Mouse (Mus musculus): ENCODE measurements around the gene Ly6f. TPM values are rescaled to one million over a fixed set of nuclear protein-coding genes. Genes with fewer than 3 reads are reported as not detected.
"Not testable (repeated sequence)": the region's sequence is repeated elsewhere in the genome, so short reads cannot be mapped to it uniquely, and the experiment has no call there.

The Ly6f gene
- polyA plus RNA-seq, 1 experiment from 2014 or later, result not detected

DNA sequence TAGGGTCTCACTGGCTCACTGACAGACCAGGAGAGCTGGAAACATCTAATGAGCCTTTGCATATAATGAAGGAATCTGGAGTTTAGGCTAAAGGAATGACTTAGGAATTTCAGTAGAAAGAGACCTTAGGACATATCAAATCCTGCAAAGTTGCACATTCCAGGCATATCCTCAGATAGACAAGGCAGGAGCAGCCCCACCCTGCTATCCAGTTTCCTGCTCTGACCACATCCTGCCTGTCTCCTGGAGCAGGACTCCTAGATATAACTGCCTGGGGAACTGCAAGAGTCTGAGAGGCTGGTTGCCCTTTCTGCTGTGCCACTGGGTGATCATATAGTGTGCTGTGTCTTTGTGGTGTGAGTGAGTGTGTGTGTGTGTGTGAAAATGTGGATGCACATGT lies 1.9 kb downstream of the Ly6f start:
- ATAC-seq, result no peak
- Histone ChIP-seq H3K27me3 (replicated peaks; ENCODE audit: control insufficient read depth, insufficient read depth, low read length) (no peaks in the 10 kb centered on the region), H3K4me3 (replicated peaks; ENCODE audit: low read length) (no peak overlapping the region)

DNA sequence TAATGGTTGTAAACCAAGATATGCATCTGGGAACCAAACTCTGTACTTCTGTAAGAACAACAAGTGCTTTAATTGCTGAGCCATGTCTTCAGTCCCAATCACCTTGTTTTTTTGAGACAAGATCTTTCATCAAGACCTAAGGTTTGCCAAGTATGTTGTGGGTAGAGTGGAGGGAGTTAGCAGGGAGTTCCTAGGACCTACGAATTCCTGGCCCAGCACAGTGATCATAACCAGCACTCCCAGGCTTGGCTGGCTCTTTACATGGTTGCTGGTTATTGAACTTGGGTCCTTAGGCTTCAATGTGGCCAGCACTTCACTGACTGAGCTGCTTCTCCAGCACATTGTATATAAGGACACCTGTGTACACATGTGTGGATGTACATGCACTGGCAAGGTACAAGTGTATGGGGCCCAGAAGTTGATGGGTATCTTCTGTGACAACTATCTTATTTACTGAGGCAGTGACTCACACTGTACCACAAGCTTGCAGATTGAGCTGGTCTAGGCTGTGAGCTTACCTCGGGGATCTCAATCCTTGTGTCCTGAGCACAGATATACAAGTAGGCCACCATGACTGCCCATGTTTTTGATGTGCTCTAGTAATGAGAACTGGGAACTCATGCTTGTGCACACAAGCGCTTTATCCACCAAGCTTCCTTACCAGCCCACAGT lies 2.6 kb downstream of the Ly6f start:
- 82% methylated on average over 3 of the region's 3 CpGs for WGBS
- no peaks in the 10 kb centered on the region for H3K9me3 ChIP-seq (ENCODE audit: control insufficient read depth, low read length)
- no peak overlapping the region for H3K4me3 ChIP-seq (replicated peaks; ENCODE audit: low read length)

More for the DNA sequence above, 1.9 kb downstream of the Ly6f start:
- Histone ChIP-seq H3K27ac (ENCODE audit: low read length) (no peak overlapping the region), H3K9me3 (ENCODE audit: control insufficient read depth, low read length) (no peaks in the 10 kb centered on the region), H3K36me3 (ENCODE audit: control insufficient read depth, insufficient read depth) (no peaks in the 10 kb centered on the region), H3K4me1 (replicated peaks; ENCODE audit: control insufficient read depth, insufficient read depth, low read length) (no peaks in the 10 kb centered on the region), H3K4me2 (ENCODE audit: low read length) (no peak overlapping the region), H3K9ac (replicated peaks; ENCODE audit: low read depth, low read length) (no peak overlapping the region)

DNA sequence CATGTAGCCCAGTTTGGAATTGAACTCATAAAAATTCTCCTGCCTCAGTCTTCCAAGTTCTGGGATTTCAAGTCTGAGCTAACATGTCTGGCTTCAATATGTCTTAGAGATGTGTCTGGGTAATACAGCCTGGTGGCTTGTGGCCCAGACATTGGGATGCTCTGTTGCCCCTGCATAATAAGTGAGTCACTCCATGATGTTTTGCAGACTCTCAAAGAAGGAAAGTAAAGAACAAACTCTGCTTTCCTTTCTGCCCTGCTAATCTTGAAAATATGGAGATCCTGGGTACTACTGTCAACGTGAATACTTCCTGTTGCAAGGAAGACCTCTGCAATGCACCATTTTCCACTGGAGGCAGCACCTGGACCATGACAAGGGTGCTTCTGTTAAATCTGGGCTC lies 3.2 kb downstream of the Ly6f start:
- Histone ChIP-seq H3K9me3 (ENCODE audit: control insufficient read depth, low read length) (no peaks in the 10 kb centered on the region), H3K36me3 (ENCODE audit: control insufficient read depth, insufficient read depth) (no peaks in the 10 kb centered on the region), H3K9ac (replicated peaks; ENCODE audit: low read depth, low read length) (no peak overlapping the region), H3K4me1 (replicated peaks; ENCODE audit: control insufficient read depth, insufficient read depth, low read length) (no peaks in the 10 kb centered on the region), H3K27ac (ENCODE audit: low read length) (no peak overlapping the region), H3K27me3 (replicated peaks; ENCODE audit: control insufficient read depth, insufficient read depth, low read length) (no peaks in the 10 kb centered on the region), H3K4me2 (ENCODE audit: low read length) (no peak overlapping the region), H3K4me3 (replicated peaks; ENCODE audit: low read length) (no peak overlapping the region)
- WGBS, result 63% methylated on average over 1 of the region's 1 CpGs
- no peak for ATAC-seq

More for the DNA sequence above, 2.6 kb downstream of the Ly6f start:
- no peaks in the 10 kb centered on the region for H3K36me3 ChIP-seq (ENCODE audit: control insufficient read depth, insufficient read depth)
- no peak overlapping the region for H3K9ac ChIP-seq (replicated peaks; ENCODE audit: low read depth, low read length)
- no peaks in the 10 kb centered on the region for H3K27me3 ChIP-seq (replicated peaks; ENCODE audit: control insufficient read depth, insufficient read depth, low read length)
- no peak for ATAC-seq
- no peak overlapping the region for H3K27ac ChIP-seq (ENCODE audit: low read length)
- H3K4me1 ChIP-seq (replicated peaks; ENCODE audit: control insufficient read depth, insufficient read depth, low read length), result no peaks in the 10 kb centered on the region
- H3K4me2 ChIP-seq (ENCODE audit: low read length), result no peak overlapping the region

DNA sequence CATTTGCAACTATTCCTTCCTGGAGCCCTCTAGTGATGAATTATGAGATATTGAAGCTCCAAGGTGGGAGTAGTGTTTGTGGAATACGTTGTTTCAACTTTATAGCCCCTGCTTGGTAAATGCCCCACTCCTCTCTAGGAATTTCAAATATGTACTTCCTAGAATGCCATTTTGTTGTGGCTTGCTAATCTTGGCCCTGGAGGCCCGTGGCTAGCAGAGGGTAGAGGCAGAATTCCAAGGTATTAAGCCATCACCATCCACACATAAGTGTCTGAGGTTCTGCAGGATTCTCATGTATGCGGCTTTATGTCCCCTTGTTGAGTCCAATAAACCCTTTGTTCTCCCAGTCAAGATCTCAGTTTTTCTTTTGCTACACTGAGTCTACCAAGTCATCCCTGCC lies 3.7 kb downstream of the Ly6f start:
- ATAC-seq, result no peak
- Histone ChIP-seq H3K9me3 (ENCODE audit: control insufficient read depth, low read length) (no peaks in the 10 kb centered on the region), H3K36me3 (ENCODE audit: control insufficient read depth, insufficient read depth) (no peaks in the 10 kb centered on the region), H3K4me2 (ENCODE audit: low read length) (no peak overlapping the region), H3K27me3 (replicated peaks; ENCODE audit: control insufficient read depth, insufficient read depth, low read length) (no peaks in the 10 kb centered on the region), H3K4me3 (replicated peaks; ENCODE audit: low read length) (no peak overlapping the region), H3K4me1 (replicated peaks; ENCODE audit: control insufficient read depth, insufficient read depth, low read length) (no peaks in the 10 kb centered on the region), H3K9ac (replicated peaks; ENCODE audit: low read depth, low read length) (no peak overlapping the region), H3K27ac (ENCODE audit: low read length) (no peak overlapping the region)
- WGBS, result 71% methylated on average over 3 of the region's 3 CpGs

DNA sequence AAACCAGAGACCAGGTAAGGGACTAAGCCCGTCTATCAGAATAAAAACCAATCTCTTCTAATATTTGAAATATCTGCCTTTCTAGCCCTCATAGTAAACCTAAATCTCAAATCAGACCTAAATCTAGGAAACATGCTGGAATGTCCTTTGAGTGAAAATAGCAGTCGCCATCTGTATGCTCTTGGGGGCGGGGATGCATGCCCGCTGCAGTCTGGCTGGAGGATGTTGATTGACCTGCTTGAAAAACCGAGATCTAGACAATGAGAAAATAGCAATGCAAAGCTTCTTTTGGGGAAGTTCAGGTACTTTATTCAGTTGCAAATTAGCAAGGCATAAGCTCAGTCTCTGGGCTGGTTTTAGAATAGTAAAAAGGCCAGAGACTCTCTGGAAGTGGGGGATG lies 13.8 kb downstream of the Ly6f start:
- not testable (repeated sequence) for H3K4me3 ChIP-seq (replicated peaks; ENCODE audit: low read length); H3K9me3 ChIP-seq (ENCODE audit: control insufficient read depth, low read length); H3K9ac ChIP-seq (replicated peaks; ENCODE audit: low read depth, low read length); H3K4me1 ChIP-seq (replicated peaks; ENCODE audit: control insufficient read depth, insufficient read depth, low read length); H3K27ac ChIP-seq (ENCODE audit: low read length); H3K4me2 ChIP-seq (ENCODE audit: low read length); ATAC-seq; H3K36me3 ChIP-seq (ENCODE audit: control insufficient read depth, insufficient read depth); H3K27me3 ChIP-seq (replicated peaks; ENCODE audit: control insufficient read depth, insufficient read depth, low read length)
- WGBS, result 61% methylated on average over 5 of the region's 5 CpGs

DNA sequence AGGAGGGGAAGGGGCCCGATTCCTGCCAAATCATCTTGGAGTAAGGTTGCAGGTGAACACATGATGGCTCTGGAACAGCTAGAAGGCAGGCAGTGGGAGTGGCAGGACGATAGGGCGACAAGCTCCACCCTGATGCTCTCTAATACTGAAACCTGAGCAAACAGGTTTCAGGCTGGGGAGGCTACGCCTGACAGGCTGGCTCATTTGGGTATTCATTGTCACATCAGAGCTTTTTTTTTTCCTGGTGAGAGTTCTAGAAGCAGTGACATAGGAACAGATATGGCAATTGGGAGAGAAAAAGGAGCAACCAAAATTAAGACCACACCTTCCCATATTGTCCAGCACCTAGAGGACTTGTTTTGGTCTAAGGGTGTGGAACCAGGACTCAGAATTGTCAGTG lies 18.3 kb downstream of the Ly6f start:
- not testable (repeated sequence) for H3K27me3 ChIP-seq (replicated peaks; ENCODE audit: control insufficient read depth, insufficient read depth, low read length); H3K4me1 ChIP-seq (replicated peaks; ENCODE audit: control insufficient read depth, insufficient read depth, low read length); H3K9ac ChIP-seq (replicated peaks; ENCODE audit: low read depth, low read length); H3K36me3 ChIP-seq (ENCODE audit: control insufficient read depth, insufficient read depth); H3K9me3 ChIP-seq (ENCODE audit: control insufficient read depth, low read length); H3K27ac ChIP-seq (ENCODE audit: low read length); H3K4me3 ChIP-seq (replicated peaks; ENCODE audit: low read length); H3K4me2 ChIP-seq (ENCODE audit: low read length); ATAC-seq
- 90% methylated on average over 4 of the region's 4 CpGs for WGBS

DNA sequence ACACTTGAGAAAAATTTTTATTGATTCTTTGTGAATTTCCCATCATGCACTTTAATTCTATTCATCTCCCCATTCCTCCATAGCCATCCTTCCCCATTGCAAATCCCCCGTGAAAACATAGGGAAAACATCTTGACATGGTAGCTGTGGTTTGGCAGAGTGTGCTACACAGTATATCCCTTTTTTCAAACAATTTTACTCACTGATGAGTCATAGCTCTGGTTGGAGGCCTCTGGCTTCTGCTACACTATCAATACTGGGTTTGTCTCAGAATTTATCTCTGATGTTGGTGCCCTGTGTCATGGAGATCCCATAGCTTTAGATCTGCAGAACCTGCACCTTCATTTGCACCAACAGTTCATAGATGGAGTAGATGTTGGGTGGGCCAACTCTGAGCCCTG lies 24.2 kb downstream of the Ly6f start:
- Histone ChIP-seq H3K9me3 (ENCODE audit: control insufficient read depth, low read length) (no peaks in the 10 kb centered on the region), H3K4me1 (replicated peaks; ENCODE audit: control insufficient read depth, insufficient read depth, low read length) (no peaks in the 10 kb centered on the region), H3K4me3 (replicated peaks; ENCODE audit: low read length) (no peak overlapping the region), H3K4me2 (ENCODE audit: low read length) (no peak overlapping the region), H3K27ac (ENCODE audit: low read length) (no peak overlapping the region), H3K36me3 (ENCODE audit: control insufficient read depth, insufficient read depth) (no peaks in the 10 kb centered on the region), H3K9ac (replicated peaks; ENCODE audit: low read depth, low read length) (no peak overlapping the region), H3K27me3 (replicated peaks; ENCODE audit: control insufficient read depth, insufficient read depth, low read length) (no peaks in the 10 kb centered on the region)
- ATAC-seq, result no peak
- whole genome bisulfite sequencing, result 86% methylated on average over 1 of the region's 1 CpGs

DNA sequence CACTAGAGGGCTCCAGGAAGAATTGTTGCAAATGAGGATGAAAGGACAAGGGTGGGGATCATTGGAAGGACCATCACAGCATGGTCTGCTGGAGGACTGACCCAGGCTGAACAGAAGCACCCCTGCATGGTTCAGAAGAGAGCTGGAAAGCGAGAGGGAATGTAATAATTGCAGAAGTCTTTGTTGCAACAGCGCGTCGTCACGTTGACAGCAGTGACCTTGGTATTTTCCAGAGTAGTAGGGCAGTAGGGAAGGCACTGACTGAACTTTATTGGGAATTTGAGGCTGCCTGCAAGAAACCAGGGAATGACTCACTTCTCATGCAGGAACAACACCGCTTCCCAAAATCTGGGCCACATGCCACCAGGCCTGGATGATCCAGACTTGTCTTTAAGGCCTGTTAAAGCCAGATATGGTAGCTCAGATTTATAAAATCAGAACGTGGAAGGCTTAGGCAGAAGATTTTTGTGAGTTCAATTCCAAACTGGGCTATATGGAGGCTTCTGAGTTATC lies 25.7 kb downstream of the Ly6f start:
- 86% methylated on average over 7 of the region's 7 CpGs for WGBS
- Histone ChIP-seq H3K9me3 (ENCODE audit: control insufficient read depth, low read length) (no peaks in the 10 kb centered on the region), H3K9ac (replicated peaks; ENCODE audit: low read depth, low read length) (no peak overlapping the region), H3K4me2 (ENCODE audit: low read length) (no peak overlapping the region), H3K4me1 (replicated peaks; ENCODE audit: control insufficient read depth, insufficient read depth, low read length) (no peaks in the 10 kb centered on the region), H3K36me3 (ENCODE audit: control insufficient read depth, insufficient read depth) (no peaks in the 10 kb centered on the region), H3K4me3 (replicated peaks; ENCODE audit: low read length) (no peak overlapping the region), H3K27ac (ENCODE audit: low read length) (no peak overlapping the region), H3K27me3 (replicated peaks; ENCODE audit: control insufficient read depth, insufficient read depth, low read length) (no peaks in the 10 kb centered on the region)
- ATAC-seq, result no peak

DNA sequence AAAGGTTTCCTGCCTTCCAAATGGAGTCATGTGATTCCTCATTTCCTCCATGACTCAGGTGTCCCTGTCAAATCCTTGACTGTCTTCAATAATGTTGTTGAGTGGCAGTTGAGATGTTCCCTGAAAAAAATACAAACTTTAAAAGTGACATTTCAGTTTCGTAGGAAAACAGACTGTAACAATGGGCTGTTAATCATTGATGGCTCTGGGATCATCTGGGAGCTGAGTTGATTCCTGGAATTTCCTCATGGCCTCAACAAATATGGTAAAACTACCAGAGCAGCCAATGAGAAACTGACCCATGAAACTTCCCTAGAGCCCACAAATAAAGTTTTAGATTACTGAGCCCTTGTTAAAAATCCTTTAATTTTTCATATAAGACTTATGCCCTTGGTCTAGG lies 37.9 kb downstream of the Ly6f start:
- Histone ChIP-seq H3K9ac (replicated peaks; ENCODE audit: low read depth, low read length) (no peak overlapping the region), H3K4me2 (ENCODE audit: low read length) (no peak overlapping the region), H3K9me3 (ENCODE audit: control insufficient read depth, low read length) (no peaks in the 10 kb centered on the region), H3K4me3 (replicated peaks; ENCODE audit: low read length) (no peak overlapping the region), H3K27me3 (replicated peaks; ENCODE audit: control insufficient read depth, insufficient read depth, low read length) (no peaks in the 10 kb centered on the region), H3K27ac (ENCODE audit: low read length) (no peak overlapping the region), H3K36me3 (ENCODE audit: control insufficient read depth, insufficient read depth) (no peaks in the 10 kb centered on the region), H3K4me1 (replicated peaks; ENCODE audit: control insufficient read depth, insufficient read depth, low read length) (no peaks in the 10 kb centered on the region)
- no peak for ATAC-seq
- WGBS, result 65% methylated on average over 1 of the region's 1 CpGs

DNA sequence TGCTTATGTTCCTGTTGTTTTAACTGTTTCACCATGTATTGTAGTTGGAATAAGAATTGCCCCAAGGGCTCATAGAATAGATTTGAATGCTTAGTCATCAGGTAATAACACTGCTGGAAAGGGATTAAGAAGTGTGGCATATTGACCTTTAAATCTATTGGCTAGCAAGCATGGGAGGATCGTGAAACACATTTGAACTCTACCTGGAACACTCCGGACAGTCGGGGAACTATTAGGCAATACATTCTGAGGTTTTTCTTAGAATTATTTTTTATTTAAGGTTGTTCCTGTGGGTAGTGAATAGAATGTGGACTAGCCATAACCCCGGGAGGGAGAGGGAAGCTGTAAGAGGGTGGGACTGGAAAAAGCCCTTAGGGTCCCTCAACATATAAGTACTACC lies 41.0 kb downstream of the Ly6f start:
- WGBS, result 96% methylated on average over 4 of the region's 4 CpGs

More for the DNA sequence above, 41.0 kb downstream of the Ly6f start:
- no peak for ATAC-seq
- Histone ChIP-seq H3K9ac (replicated peaks; ENCODE audit: low read depth, low read length) (no peak overlapping the region), H3K36me3 (ENCODE audit: control insufficient read depth, insufficient read depth) (no peaks in the 10 kb centered on the region), H3K4me2 (ENCODE audit: low read length) (no peak overlapping the region), H3K9me3 (ENCODE audit: control insufficient read depth, low read length) (no peaks in the 10 kb centered on the region), H3K27ac (ENCODE audit: low read length) (no peak overlapping the region), H3K27me3 (replicated peaks; ENCODE audit: control insufficient read depth, insufficient read depth, low read length) (no peaks in the 10 kb centered on the region), H3K4me1 (replicated peaks; ENCODE audit: control insufficient read depth, insufficient read depth, low read length) (no peaks in the 10 kb centered on the region), H3K4me3 (replicated peaks; ENCODE audit: low read length) (no peak overlapping the region)
